Mouse (Mus musculus) ES-E14 (cell line): ENCODE measurements around the gene Gm36028. TPM values are rescaled to one million over a fixed set of nuclear protein-coding genes. Genes with fewer than 3 reads are reported as not detected.

Source experiments
- DNase-seq: peaks from one replicate; pipeline ENCODE4 v3.0.0-alpha.2; 2013; ENCODE audit warnings: low read depth, low spot score
- H3K27ac ChIP-seq: 2 replicates; pipeline ENCODE4 v1.5.1; 2012; ENCODE audit warnings: low read depth, mild to moderate bottlenecking, low read length, moderate library complexity, mixed read lengths; ENCODE audit not compliant: poor library complexity, insufficient read depth, severe bottlenecking
- H3K36me3 ChIP-seq: 2 replicates; pipeline ENCODE4 v1.6.1; 2012; ENCODE audit warnings: mild to moderate bottlenecking, low read length, moderate library complexity, mixed read lengths; ENCODE audit not compliant: control insufficient read depth, poor library complexity, insufficient read depth, severe bottlenecking
- H3K4me1 ChIP-seq, 2 experiments: fragments of 150-350 bp in 1 of 2; sonication (generic) in 1 of 2; 2 replicates each; pipeline ENCODE4 v1.6.1; 2012; ENCODE audit warnings: low read length in 2 of 2, mild to moderate bottlenecking in 1 of 2, mixed read lengths in 1 of 2; ENCODE audit not compliant: control insufficient read depth in 2 of 2, insufficient read depth in 2 of 2, poor library complexity in 1 of 2
- H3K4me3 ChIP-seq, 2 experiments: fragments of 150-350 bp in 1 of 2; sonication (generic) in 1 of 2; 2 replicates each; pipeline ENCODE4 v1.5.1; 2012; ENCODE audit warnings: low read length in 2 of 2, low read depth in 1 of 2, mild to moderate bottlenecking in 1 of 2, mixed read lengths in 1 of 2; ENCODE audit not compliant: insufficient read depth in 1 of 2, poor library complexity in 1 of 2, severe bottlenecking in 1 of 2
- H3K9ac ChIP-seq: 2 replicates; pipeline ENCODE4 v1.6.1; 2012; ENCODE audit warnings: low read depth, mild to moderate bottlenecking, low read length, mixed read lengths; ENCODE audit not compliant: poor library complexity, insufficient read depth, severe bottlenecking
- H3K9me3 ChIP-seq: fragments of 150-350 bp; sonication (generic); 2 replicates; pipeline ENCODE4 v1.6.1; 2012; ENCODE audit warnings: low read depth, mild to moderate bottlenecking, low read length; ENCODE audit not compliant: control insufficient read depth, insufficient read depth
- CHD2 ChIP-seq: IDR thresholded peaks from 2 replicates; pipeline ENCODE4 v1.6.1; 2014; ENCODE audit warnings: mild to moderate bottlenecking, low read depth, low read length, inconsistent platforms
- HCFC1 ChIP-seq: IDR thresholded peaks from 2 replicates; pipeline ENCODE4 v1.6.1; 2012; ENCODE audit warnings: low read length, inconsistent platforms, borderline replicate concordance; ENCODE audit not compliant: insufficient read depth
- MAFK ChIP-seq: IDR thresholded peaks from 2 replicates; pipeline ENCODE4 v1.6.1; 2014; ENCODE audit warnings: mild to moderate bottlenecking, low read depth, low read length, inconsistent platforms; ENCODE audit not compliant: insufficient read depth
- ZC3H11A ChIP-seq: IDR thresholded peaks from 2 replicates; pipeline ENCODE4 v1.6.1; 2012; ENCODE audit warnings: low read depth, mild to moderate bottlenecking, inconsistent platforms, low read length, borderline replicate concordance
- ZNF384 ChIP-seq: IDR thresholded peaks from 2 replicates; pipeline ENCODE4 v1.6.1; 2012; ENCODE audit warnings: low read depth, low read length, inconsistent platforms
- in situ Hi-C, 2 experiments: fragments of 600-800 bp; cut with MboI; formaldehyde crosslinking; loops; one replicate each; pipeline ENCODE4 v1.15.1; 2025; ENCODE audit warnings: low sequenced_read_pairs in 2 of 2, inconsistent platforms in 1 of 2; ENCODE audit not compliant: unreplicated experiment in 2 of 2
- total RNA-seq: library from RNA; depleted of rRNA; stranded (reverse); fragments of 300-350 nt; gene quantifications from 2 replicates; pipeline ENCODE4 v1.2.3, GENCODE M21; 2012; rRNA removed

Gene Gm36028
- total RNA-seq, 1 experiment, result not detected

DNA sequence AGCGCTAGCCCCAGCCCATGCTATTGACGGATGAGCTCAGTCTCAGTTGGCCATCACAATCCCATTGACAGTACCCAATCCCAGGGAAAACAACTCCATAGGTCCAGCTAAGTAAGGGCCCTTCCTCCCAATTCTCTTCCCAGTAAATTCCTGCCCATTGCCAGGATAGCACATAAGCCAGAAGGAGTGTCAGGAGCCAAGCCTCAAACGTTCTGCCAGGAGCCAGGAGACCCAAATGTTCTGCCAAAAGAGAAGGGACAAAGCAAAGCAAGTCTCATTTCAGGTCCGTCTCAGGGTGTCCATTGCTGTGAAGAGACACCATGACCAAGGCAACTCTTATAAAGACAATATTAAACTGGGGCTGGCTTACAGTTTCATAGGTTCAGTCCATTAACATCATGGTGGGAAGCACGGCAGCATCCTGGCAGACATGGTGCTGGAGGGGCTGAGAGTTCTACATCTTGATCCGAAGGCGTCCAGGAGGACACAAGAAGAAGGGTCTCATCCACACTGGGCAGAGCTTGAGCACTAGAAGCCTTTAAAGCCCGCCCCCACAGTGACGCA is 57.5 kb downstream of the Gm36028 start:
- H3K36me3 ChIP-seq, result peaks cover 6% of the 10 kb centered on the region
- no peak for TF ChIP-seq CHD2
- no peak for TF ChIP-seq MAFK
- TF ChIP-seq ZNF384, result no peak
- no peak for TF ChIP-seq HCFC1
- no peak for TF ChIP-seq ZC3H11A
- no peaks in the 10 kb centered on the region for H3K9me3 ChIP-seq
- no peak overlapping the region for H3K4me3 ChIP-seq
- no peak overlapping the region for H3K27ac ChIP-seq
- 0 out of 4 replicates have a peak, but pooled peaks cover 1% of the 10 kb centered on the region in 2 experiments for H3K4me1 ChIP-seq
- DNase-seq, result no peak
- H3K9ac ChIP-seq, result no peak overlapping the region
- in situ Hi-C loops, result no loop called here

DNA sequence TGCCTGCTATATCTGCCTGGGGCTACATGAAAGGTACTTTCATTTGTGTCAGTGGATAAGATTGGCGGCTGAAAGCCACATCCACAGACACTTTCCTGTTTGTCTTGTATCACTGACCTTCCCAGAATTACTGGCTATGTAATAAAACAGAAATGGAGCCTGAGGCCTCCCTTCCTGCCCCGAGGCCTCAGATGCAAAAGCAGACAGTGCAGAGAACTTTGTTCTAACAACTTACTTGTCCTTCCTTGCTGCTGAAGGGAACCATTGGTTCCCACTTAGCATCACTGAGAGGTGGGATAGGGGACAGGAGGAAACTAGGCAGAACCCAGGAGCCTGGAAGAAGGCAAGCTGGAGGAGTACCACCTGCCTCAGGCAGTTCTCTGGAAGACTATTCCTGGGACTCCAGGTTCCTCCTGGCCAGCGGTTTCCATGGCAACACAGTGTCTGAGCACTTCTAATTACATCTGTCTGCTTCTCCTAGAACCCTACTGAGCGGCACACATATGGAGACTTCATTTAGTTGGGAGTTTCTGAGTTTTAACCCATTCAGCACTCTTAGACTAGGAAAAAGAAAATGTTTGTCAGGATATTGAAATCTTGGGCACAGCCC is 58.2 kb downstream of the Gm36028 start:
- H3K9me3 ChIP-seq, result no peaks in the 10 kb centered on the region
- H3K27ac ChIP-seq, result no peak overlapping the region
- H3K36me3 ChIP-seq, result peaks cover 6% of the 10 kb centered on the region
- TF ChIP-seq ZNF384, result no peak
- no peak for TF ChIP-seq ZC3H11A
- no peak for TF ChIP-seq CHD2
- no peak for TF ChIP-seq MAFK
- 0 out of 4 replicates have a peak, but pooled peaks cover 0 to 1% of the 10 kb centered on the region in 2 experiments for H3K4me1 ChIP-seq
- no peak overlapping the region for H3K4me3 ChIP-seq
- in situ Hi-C loops, result no loop called here
- DNase-seq, result no peak
- H3K9ac ChIP-seq, result no peak overlapping the region

- Histone ChIP-seq H3K4me1 (no peaks in the 10 kb centered on the region), H3K4me3 (no peak overlapping the region), H3K9me3 (no peaks in the 10 kb centered on the region), H3K9ac (no peak overlapping the region), H3K27ac (no peak overlapping the region), H3K36me3 (peaks cover 6% of the 10 kb centered on the region)
- TF ChIP-seq CHD2 (no peak), MAFK (no peak), ZNF384 (no peak), ZC3H11A (no peak), HCFC1 (no peak)
- DNase-seq, result no peak
- in situ Hi-C loops, result no loop called here
These were observed 59.8 kb downstream of the Gm36028 start for GRCm38 (mm10) chr16:37801097-37801496.

Other genes with a start within 250 kb of the Gm36028 start
- 45.0 and 47.3 TPM in 2 replicates for gene Ndufb4, start 206.7 kb downstream of the Gm36028 start, total RNA-seq
- gene Fstl1, start 84.3 kb downstream of the Gm36028 start, total RNA-seq, result 80.6 and 87.6 TPM in 2 replicates
- 23.2 and 29.8 TPM in 2 replicates for gene Lrrc58, start 7.2 kb upstream of the Gm36028 start, total RNA-seq
- 0.16 and 0.22 TPM in 2 replicates for gene Gpr156, start 55.4 kb upstream of the Gm36028 start, total RNA-seq
- 15.7 and 19.5 TPM in 2 replicates for gene Gsk3b, start 227.9 kb upstream of the Gm36028 start, total RNA-seq